Mouse (Mus musculus): ENCODE data around the gene Wfdc5. TPM values are rescaled to one million over a fixed set of nuclear protein-coding genes. Genes with fewer than 3 reads are reported as not detected.
A peak's percentile ranks its signal among the peaks of the same experiment; 100 is the strongest.

The Wfdc5 gene
- total RNA-seq, 2 experiments from 2014 or later = not detected

DNA sequence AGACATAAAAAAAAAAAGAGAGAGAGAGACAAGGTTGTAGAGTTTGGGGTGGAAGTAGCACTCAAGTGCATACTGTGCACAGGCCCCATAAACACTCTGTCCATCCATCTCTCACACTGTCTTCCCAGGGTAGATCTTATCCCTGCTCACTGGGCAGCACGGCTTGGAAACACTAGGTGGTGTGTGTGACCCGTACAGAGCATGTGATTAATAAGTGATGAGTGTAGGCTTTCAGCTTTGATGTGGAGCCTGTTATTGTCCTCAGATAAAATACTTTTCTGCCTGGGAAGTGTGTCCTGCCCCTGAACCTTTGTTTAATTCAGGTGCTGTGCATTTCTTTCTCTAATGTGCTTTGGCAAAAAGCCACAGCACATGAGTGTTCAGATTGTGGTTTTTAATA, 46.1 kb downstream of the Wfdc5 start:
- intact Hi-C loops (cut with DNase I) = loop anchor here (10.0 kb wide), 1 partner anchor 208 kb away; no protein-coding TSS in a partner anchor
- no peak for DNase-seq

DNA sequence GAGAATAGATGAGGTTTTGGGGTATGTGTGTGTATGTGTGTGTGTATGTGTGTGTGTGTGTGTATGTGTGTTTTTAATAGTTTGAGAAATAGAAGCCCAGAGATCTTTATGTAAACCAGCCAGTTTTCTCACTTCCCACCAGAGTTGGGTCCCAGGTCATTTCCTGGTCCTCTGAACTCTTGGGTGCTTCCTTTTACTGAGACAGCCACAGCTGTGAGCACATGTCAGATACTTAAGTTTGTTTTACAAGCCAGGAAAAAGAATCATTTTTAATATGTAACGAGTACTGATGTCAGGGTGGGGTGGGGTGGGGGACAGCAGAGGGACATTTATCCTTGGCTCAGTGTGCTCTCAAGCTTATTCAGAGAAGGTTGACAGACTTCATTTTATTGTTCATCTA, 47.2 kb downstream of the Wfdc5 start:
- intact Hi-C loops (cut with DNase I) = loop anchor here (10.0 kb wide), 1 partner anchor 209 kb away; no protein-coding TSS in a partner anchor
- no peak for DNase-seq

DNA sequence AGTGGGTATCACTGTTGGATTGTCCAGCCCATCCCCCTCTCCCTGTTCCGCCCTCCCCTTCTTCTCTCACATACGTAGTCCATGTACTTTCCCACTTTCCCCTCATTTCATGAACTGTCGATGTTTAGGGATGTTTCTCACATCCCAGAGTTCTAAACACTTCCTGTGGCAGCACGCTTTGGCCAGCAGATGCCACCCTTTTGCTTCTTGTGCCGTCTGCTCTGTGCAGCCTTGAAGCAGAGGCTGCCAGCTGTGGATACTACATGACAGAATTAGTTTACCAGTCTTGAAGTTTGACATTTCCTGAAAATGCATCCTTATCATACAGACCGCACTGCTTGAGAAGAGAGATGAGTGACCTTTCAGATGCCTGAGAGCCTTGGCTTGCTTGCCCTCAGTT, 48.0 kb downstream of the Wfdc5 start:
- intact Hi-C loops (cut with DNase I) = loop anchor here (10.0 kb wide), 1 partner anchor 210 kb away; no protein-coding TSS in a partner anchor
- DNase-seq = peak in 1 of 2 experiments; percentile 21

DNA sequence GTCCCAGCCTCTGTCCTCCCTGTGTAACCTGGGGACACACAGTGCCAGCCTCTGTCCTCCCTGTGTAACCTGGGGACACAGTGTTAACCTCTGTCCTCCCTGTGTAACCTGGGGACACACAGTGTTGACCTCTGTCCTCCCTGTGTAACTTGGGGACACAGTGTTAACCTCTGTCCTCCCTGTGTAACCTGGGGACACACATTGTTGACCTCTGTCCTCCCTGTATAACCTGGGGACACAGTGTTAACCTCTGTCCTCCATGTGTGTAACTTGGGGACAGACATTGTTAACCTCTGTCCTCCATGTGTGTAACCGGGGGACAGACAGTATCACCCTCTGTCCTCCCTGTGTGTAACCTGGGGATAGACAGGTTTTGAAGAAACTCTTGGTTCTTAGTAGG, 51.0 kb downstream of the Wfdc5 start:
- DNase-seq = no peak
- intact Hi-C loops (cut with DNase I) = loop anchor here (10.0 kb wide), 1 partner anchor 213 kb away; no protein-coding TSS in a partner anchor

DNA sequence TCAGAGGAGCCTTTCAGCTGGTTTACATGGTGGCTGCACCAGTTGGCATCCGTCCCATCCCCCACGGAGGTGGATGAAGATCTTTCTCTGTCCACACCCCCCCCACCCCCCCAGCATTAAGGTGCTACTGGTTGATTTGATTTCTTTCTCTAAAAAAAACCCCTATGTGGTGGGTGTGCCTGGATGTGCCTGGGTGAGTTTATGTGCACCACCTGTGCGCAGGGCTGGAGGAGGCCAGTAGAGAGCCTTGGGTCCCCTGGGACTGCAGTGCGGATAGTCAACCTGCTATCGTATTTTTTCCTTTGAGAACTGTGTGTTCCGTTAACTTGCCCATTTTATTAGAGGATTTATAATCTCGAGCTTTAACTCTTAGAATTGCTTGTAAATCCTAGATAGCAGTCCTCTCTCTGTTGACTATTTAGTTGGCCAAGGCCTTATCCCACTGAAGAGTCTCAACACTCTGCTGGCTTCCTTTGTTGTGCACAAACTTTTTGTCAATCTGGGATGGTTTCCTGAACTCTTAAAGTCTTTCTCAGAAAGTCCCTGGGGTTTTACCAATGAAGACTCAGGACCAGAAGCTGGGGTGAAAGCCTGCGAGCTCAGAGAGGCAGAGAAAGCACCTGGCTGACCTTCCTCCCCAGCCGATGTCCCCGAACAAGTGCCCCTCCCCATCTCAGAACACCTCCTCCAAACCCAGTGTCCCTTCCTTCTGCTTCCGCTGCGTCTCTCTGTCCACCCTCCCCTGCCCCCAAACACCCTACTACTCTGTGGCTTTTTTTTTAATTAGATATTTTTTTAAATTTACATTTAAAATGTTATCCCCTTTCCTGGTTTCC, 53.7 kb downstream of the Wfdc5 start:
- DNase-seq = no peak
- intact Hi-C loops (cut with DNase I) = no loop called here

DNA sequence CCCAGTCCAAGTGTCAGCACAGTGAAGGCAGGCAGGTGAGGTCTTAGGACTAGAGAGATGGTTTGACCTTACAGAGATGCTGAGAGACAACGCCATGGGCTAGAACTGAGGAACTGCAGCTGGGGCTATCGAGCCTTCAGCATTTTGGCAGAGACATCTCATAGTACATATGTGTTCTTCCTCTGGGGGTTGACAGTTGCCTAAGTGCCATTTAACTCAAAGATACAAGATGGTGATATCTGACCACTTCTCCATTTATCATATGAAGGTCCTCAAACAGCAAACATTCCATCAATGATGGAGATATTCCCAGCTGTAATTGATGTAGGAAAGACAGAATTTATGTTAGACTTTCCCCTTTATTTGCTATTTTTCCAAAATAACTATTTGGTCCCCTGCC, 55.2 kb downstream of the Wfdc5 start:
- DNase-seq = no peak
- intact Hi-C loops (cut with DNase I) = no loop called here

DNA sequence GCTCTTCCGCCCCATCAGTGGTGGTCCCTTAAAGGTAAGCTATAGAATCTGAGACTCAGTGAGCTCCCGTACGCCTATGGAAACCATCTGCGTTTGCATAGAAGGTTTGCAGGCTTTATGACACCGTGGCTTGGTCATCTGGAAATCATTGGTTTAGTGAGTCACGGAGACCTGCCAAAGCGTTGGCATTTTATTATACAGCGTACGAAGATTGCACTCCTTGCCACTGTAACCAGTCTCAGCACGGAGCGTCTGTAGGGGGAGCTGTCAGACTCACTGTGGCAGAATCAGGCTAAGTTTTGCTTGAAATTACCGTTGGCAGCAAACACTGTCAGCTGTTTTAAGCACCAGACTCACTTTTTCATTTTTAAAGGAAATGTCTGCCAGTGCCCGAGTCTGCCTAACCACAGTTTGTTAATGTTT, 56.0 kb downstream of the Wfdc5 start:
- intact Hi-C loops (cut with DNase I) = no loop called here
- DNase-seq = peak in 1 of 2 experiments; percentile 23

Other genes with a start within 250 kb of the Wfdc5 start
- gene Ywhab, start 187.8 kb downstream of the Wfdc5 start, total RNA-seq (2021) = 10 to 100 TPM; 76.0 to 76.3 TPM
- gene Pabpc1l, start 157.3 kb downstream of the Wfdc5 start, total RNA-seq (2021) = under 1 TPM in 1 of 2 experiments, not detected in 1; 0.89 TPM
- 10 to 100 TPM; 17.0 to 20.4 TPM for gene Stk4, start 112.4 kb downstream of the Wfdc5 start, total RNA-seq (2021)
- gene Tomm34, start 111.6 kb downstream of the Wfdc5 start, total RNA-seq (2021) = 10 to 100 TPM; 17.6 to 21.0 TPM
- gene Kcns1, start 11.6 kb downstream of the Wfdc5 start, total RNA-seq (2021) = not detected
- not detected for gene Wfdc12, start 7.9 kb upstream of the Wfdc5 start, total RNA-seq (2021)
- not detected for gene Wfdc15a, start 17.4 kb upstream of the Wfdc5 start, total RNA-seq (2021)
- not detected for gene Wfdc15b, start 38.9 kb upstream of the Wfdc5 start, total RNA-seq (2021)
- not detected for gene Svs2, start 55.7 kb upstream of the Wfdc5 start, total RNA-seq (2021)
- not detected for gene Svs3b, start 73.9 kb upstream of the Wfdc5 start, total RNA-seq (2021)
- not detected for gene Svs4, start 95.7 kb upstream of the Wfdc5 start, total RNA-seq (2021)
- not detected for gene Svs3a, start 106.5 kb upstream of the Wfdc5 start, total RNA-seq (2021)
- not detected for gene Svs6, start 134.0 kb upstream of the Wfdc5 start, total RNA-seq (2021)
- gene Svs5, start 150.0 kb upstream of the Wfdc5 start, total RNA-seq (2021) = not detected
- gene Slpi, start 206.4 kb upstream of the Wfdc5 start, total RNA-seq (2021) = 10 to 100 TPM in 1 of 2 experiments, 1 to 10 TPM in 1; 8.0 to 11.0 TPM
- not detected for gene Rbpjl, start 220.4 kb upstream of the Wfdc5 start, total RNA-seq (2021)
- under 1 TPM; 0.51 to 0.75 TPM for gene Matn4, start 222.4 kb upstream of the Wfdc5 start, total RNA-seq (2021)

All from heart, postnatal 36 days (tissue).